9 mouse cellular contexts compared by ENCODE assay signal in the genomic region with DNA sequence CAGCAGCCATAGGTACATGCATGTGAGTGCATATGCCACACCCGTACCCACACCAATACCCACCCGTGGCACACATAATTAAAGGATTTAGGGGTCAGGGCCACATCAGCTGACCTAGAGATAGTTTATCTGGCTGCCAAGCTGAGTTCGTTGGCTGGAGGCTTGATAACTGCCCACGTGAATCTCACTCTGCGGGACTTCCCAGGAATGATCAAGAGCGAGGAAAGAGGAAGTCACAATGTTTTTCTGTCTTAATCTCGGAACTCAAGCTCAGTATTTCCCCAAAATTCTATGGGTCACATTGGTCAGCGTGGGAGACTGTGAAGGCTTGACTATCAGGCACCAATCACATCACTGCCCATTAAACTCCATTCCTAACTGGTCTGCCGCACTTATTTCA. TPM values are rescaled to one million over a fixed set of nuclear protein-coding genes. Genes with fewer than 3 reads are reported as not detected.
DNase-seq lines count a peak whose midpoint lies in the region; ATAC-seq and TF ChIP-seq lines count a peak whose summit lies in the region.
"Had no signal": no experiment of that assay in that cellular context is flagged by ENCODE, and none has a peak within 500 bp of the region (broad histone marks: within the 10 kb centered on the region; RNA-seq: fewer than 3 reads in every experiment).

No protein-coding gene starts in this region.

- H3K27ac ChIP-seq in kidney, embryonic 16.5 days (ENCODE audit: low read length), result peak overlapping the region; percentile 94; the same call in 1 of the 2 replicates
- H3K27ac ChIP-seq in embryonic facial prominence, embryonic 15.5 days (replicated peaks), result no peak overlapping the region
- H3K27ac ChIP-seq in limb, embryonic 10.5 days, result peak overlapping the region; percentile 96

- no peak for DNase-seq in kidney, adult 9 months
- no peak for DNase-seq in limb, embryonic 10.5 days (ENCODE audit: low spot score)
- DNase-seq in spleen, postnatal 4 days (ENCODE audit: low spot score in 2 of 2), result no peak
- DNase-seq in gastrocnemius, postnatal 36 days, result no peak
- no peak for DNase-seq in cerebellum, adult 9-10 months

- 80% methylated on average over 9 of the region's 9 CpGs for WGBS in kidney, embryonic 16.5 days
- WGBS in embryonic facial prominence, embryonic 15.5 days, result 78% methylated on average over 9 of the region's 9 CpGs
- WGBS in limb, embryonic 10.5 days, result 88% methylated on average over 9 of the region's 9 CpGs

- no peaks in the 10 kb centered on the region for H3K9me3 ChIP-seq in kidney, embryonic 16.5 days (ENCODE audit: low read length)
- no peaks in the 10 kb centered on the region for H3K9me3 ChIP-seq in embryonic facial prominence, embryonic 15.5 days (replicated peaks)
- no peaks in the 10 kb centered on the region for H3K9me3 ChIP-seq in limb, embryonic 10.5 days (replicated peaks)

- peaks cover 13% of the 10 kb centered on the region for H3K4me1 ChIP-seq in kidney, embryonic 16.5 days (ENCODE audit: insufficient read depth, low read length)
- H3K4me1 ChIP-seq in embryonic facial prominence, embryonic 15.5 days, result peaks cover 10% of the 10 kb centered on the region
- H3K4me1 ChIP-seq in limb, embryonic 10.5 days, result peaks cover 16% of the 10 kb centered on the region

- peak overlapping the region; percentile 81 for H3K4me2 ChIP-seq in kidney, embryonic 16.5 days (replicated peaks; ENCODE audit: low read depth, low read length)
- peak overlapping the region; percentile 71 for H3K4me2 ChIP-seq in embryonic facial prominence, embryonic 15.5 days (replicated peaks)
- peak overlapping the region; percentile 77 for H3K4me2 ChIP-seq in myocyte (ENCODE audit: low read depth)

- no peak for TF ChIP-seq POLR2A in myocyte (IDR thresholded peaks at IDR 0.05; ENCODE audit: insufficient read length, low read depth)

- H3K79me2 ChIP-seq in myocyte (ENCODE audit: control insufficient read depth, insufficient read depth), result peaks cover 39% of the 10 kb centered on the region

- intact Hi-C loops in gastrocnemius, postnatal 36 days (cut with DNase I), result no loop called here

- peak overlapping the region; percentile 89; the same call in 1 of the 2 replicates for H3K4me3 ChIP-seq in kidney, embryonic 16.5 days (ENCODE audit: low read length)
- H3K4me3 ChIP-seq in embryonic facial prominence, embryonic 15.5 days (replicated peaks), result peak overlapping the region; percentile 82
- peak overlapping the region; percentile 97 for H3K4me3 ChIP-seq in limb, embryonic 10.5 days
- peak overlapping the region; percentile 79 for H3K4me3 ChIP-seq in myocyte

- H3K36me3 ChIP-seq in kidney, embryonic 16.5 days (ENCODE audit: insufficient read depth, low read length), result no peaks in the 10 kb centered on the region
- no peaks in the 10 kb centered on the region for H3K36me3 ChIP-seq in embryonic facial prominence, embryonic 15.5 days
- peaks cover 8% of the 10 kb centered on the region for H3K36me3 ChIP-seq in limb, embryonic 10.5 days
- H3K36me3 ChIP-seq in myocyte (ENCODE audit: control insufficient read depth, insufficient read depth), result no peaks in the 10 kb centered on the region

- no peak overlapping the region for H3K9ac ChIP-seq in kidney, embryonic 16.5 days (replicated peaks; ENCODE audit: low read length)
- H3K9ac ChIP-seq in embryonic facial prominence, embryonic 15.5 days, result no peak overlapping the region

- H3ac ChIP-seq in myocyte (ENCODE audit: control insufficient read depth, insufficient read length), result no peak overlapping the region

- ATAC-seq in kidney, embryonic 16.5 days (ENCODE audit: low FRiP score, low TSS enrichment), result no peak
- ATAC-seq in embryonic facial prominence, embryonic 15.5 days (ENCODE audit: insufficient number of reproducible peaks, low FRiP score, low TSS enrichment, low read depth), result no peak

- H3K27me3 ChIP-seq in kidney, embryonic 16.5 days (ENCODE audit: insufficient read depth, low read length), result no peaks in the 10 kb centered on the region
- no peaks in the 10 kb centered on the region for H3K27me3 ChIP-seq in embryonic facial prominence, embryonic 15.5 days
- H3K27me3 ChIP-seq in limb, embryonic 10.5 days (ENCODE audit: low read depth, poor library complexity, severe bottlenecking), result no peaks in the 10 kb centered on the region
- H3K27me3 ChIP-seq in myocyte (ENCODE audit: control insufficient read depth, insufficient read depth, insufficient read length), result no peaks in the 10 kb centered on the region

TF ChIP-seq in myocyte, 11 proteins besides CTCF, POLR2A, EP300 and RAD21:
- TF ChIP-seq USF1 (IDR thresholded peaks at IDR 0.05; ENCODE audit: low read depth), result no peak
- no peak for TF ChIP-seq REST (IDR thresholded peaks at IDR 0.05; ENCODE audit: insufficient read depth, insufficient read length)
- no peak for TF ChIP-seq TCF12 (IDR thresholded peaks at IDR 0.05; ENCODE audit: insufficient read depth, poor library complexity, severe bottlenecking)
- no peak for TF ChIP-seq SRF (IDR thresholded peaks at IDR 0.05; ENCODE audit: control insufficient read depth, insufficient read length, low read depth)
- no peak for TF ChIP-seq CEBPB (IDR thresholded peaks at IDR 0.05; ENCODE audit: insufficient read depth, poor library complexity, severe bottlenecking)
- TF ChIP-seq POLR2AphosphoS2 (IDR thresholded peaks at IDR 0.05; ENCODE audit: insufficient read length, low read depth), result no peak

RNA-seq across cellular contexts. Expression of gene Manbal, which starts 0.6 kb away (rescaled TPM):
- 82.5 and 83.7 TPM in 2 replicates for polyA plus RNA-seq in kidney, embryonic 16.5 days (2015; fragmentation: Nextera tagmentation; extraction: Ambion mirVana)
- 89.8 and 92.3 TPM in 2 replicates for polyA plus RNA-seq in embryonic facial prominence, embryonic 15.5 days (2015; fragmentation: Nextera tagmentation; extraction: Ambion mirVana)
- 70.0 and 70.9 TPM in 2 replicates for polyA plus RNA-seq in limb, embryonic 10.5 days (2016; fragmentation: Nextera tagmentation; extraction: Ambion mirVana)
- 64.5 TPM for polyA plus RNA-seq in myocyte (2012; fragmentation: generic; extraction: Trizol)
- 10 to 100 TPM; 15.3 to 15.6 TPM for total RNA-seq in gastrocnemius, postnatal 36 days (2021)

RNA-seq across cellular contexts. Expression of gene Ghrh, which starts 19.5 kb away (rescaled TPM):
- not detected in 2 replicates for polyA plus RNA-seq in kidney, embryonic 16.5 days (2015; fragmentation: Nextera tagmentation; extraction: Ambion mirVana)
- polyA plus RNA-seq in embryonic facial prominence, embryonic 15.5 days (2015; fragmentation: Nextera tagmentation; extraction: Ambion mirVana), result not detected in 2 replicates
- polyA plus RNA-seq in limb, embryonic 10.5 days (2016; fragmentation: Nextera tagmentation; extraction: Ambion mirVana), result not detected in 2 replicates
- not detected for polyA plus RNA-seq in myocyte (2012; fragmentation: generic; extraction: Trizol)
- total RNA-seq in gastrocnemius, postnatal 36 days (2021), result not detected
- polyA plus RNA-seq: inflammation-experienced regulatory T-cells, adult 6 months had no signal

RNA-seq across cellular contexts. Expression of gene Src, which starts 51.5 kb away (rescaled TPM):
- polyA plus RNA-seq in kidney, embryonic 16.5 days (2015; fragmentation: Nextera tagmentation; extraction: Ambion mirVana), result 16.9 and 17.3 TPM in 2 replicates
- polyA plus RNA-seq in embryonic facial prominence, embryonic 15.5 days (2015; fragmentation: Nextera tagmentation; extraction: Ambion mirVana), result 20.7 and 21.3 TPM in 2 replicates
- 21.7 and 26.2 TPM in 2 replicates for polyA plus RNA-seq in limb, embryonic 10.5 days (2016; fragmentation: Nextera tagmentation; extraction: Ambion mirVana)
- polyA plus RNA-seq in myocyte (2012; fragmentation: generic; extraction: Trizol), result 20.3 TPM
- total RNA-seq in gastrocnemius, postnatal 36 days (2021), result 1 to 10 TPM; 2.9 to 3.5 TPM
